Mouse (Mus musculus): ENCODE measurements around the gene Odf2.

DNA sequence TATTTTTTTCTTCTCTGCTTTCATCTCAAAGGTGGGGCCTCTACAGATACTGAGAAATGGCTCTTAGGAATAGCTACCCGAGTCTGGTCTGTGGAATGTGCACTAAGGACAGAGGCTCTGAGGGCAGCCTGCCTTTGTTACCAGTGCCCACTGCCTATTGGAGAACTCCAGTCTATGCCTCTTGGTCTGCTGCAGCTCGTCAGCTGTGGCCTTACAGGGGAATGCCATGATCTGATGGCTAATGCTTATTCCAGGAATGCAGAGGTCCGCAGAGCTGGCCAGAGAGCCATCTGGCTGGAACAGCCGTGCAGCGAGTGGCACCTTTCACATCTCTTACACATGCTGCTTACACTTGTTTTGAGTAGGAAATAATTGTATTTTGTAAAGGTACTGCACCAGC lies 78.7 kb downstream of the Odf2 start:
- no peak for TF ChIP-seq CTCF (IDR thresholded peaks at IDR 0.05; ENCODE audit: low read depth, low read length)
- TF ChIP-seq EP300 (IDR thresholded peaks at IDR 0.05; ENCODE audit: insufficient read depth, low read depth, low read length) = no peak

All from ES-Bruce4 (cell line).